Mouse (Mus musculus): Measurements from ENCODE around the gene Lst1.

Lst1 gene

GRCm38 (mm10) chr17:35209785-35210535 is 21.7 kb upstream of the Lst1 start:
- DNase-seq (ENCODE audit: low read depth, low spot score) = no peak

- DNase-seq (ENCODE audit: low read depth, low spot score) = no peak
Measured at GRCm38 (mm10) chr17:35205380-35205769, 17.1 kb upstream of the Lst1 start.

- no peak for DNase-seq (ENCODE audit: low read depth, low spot score)
Measured at GRCm38 (mm10) chr17:35204494-35205379, 16.5 kb upstream of the Lst1 start, which contains the start of gene Lta. Gene Lta (minus strand): TSS chr17:35205351.

- no peak for DNase-seq (ENCODE audit: low read depth, low spot score)
Measured at GRCm38 (mm10) chr17:35202442-35202841, 14.2 kb upstream of the Lst1 start.

GRCm38 (mm10) chr17:35201787-35202186 is 13.5 kb upstream of the Lst1 start, which contains the start of gene Tnf:
Gene Tnf (minus strand): TSS chr17:35202007.
- DNase-seq (ENCODE audit: low read depth, low spot score) = no peak

GRCm38 (mm10) chr17:35201128-35201527 is 12.9 kb upstream of the Lst1 start:
- no peak for DNase-seq (ENCODE audit: low read depth, low spot score)

GRCm38 (mm10) chr17:35200398-35200797 is 12.2 kb upstream of the Lst1 start:
- DNase-seq (ENCODE audit: low read depth, low spot score) = no peak

- no peak for DNase-seq (ENCODE audit: low read depth, low spot score)
Measured at GRCm38 (mm10) chr17:35198946-35199345, 10.7 kb upstream of the Lst1 start.

- no peak for DNase-seq (ENCODE audit: low read depth, low spot score)
Measured at GRCm38 (mm10) chr17:35198029-35198428, 9.8 kb upstream of the Lst1 start.

GRCm38 (mm10) chr17:35197126-35197525 is 8.9 kb upstream of the Lst1 start:
- no peak for DNase-seq (ENCODE audit: low read depth, low spot score)

- no peak for DNase-seq (ENCODE audit: low read depth, low spot score)
Measured at GRCm38 (mm10) chr17:35196321-35196641, 8.0 kb upstream of the Lst1 start.

GRCm38 (mm10) chr17:35195631-35196320 is 7.5 kb upstream of the Lst1 start:
- no peak for DNase-seq (ENCODE audit: low read depth, low spot score)

GRCm38 (mm10) chr17:35194844-35195630 is 6.8 kb upstream of the Lst1 start:
- DNase-seq (ENCODE audit: low read depth, low spot score) = no peak

GRCm38 (mm10) chr17:35193881-35194843 is 5.9 kb upstream of the Lst1 start, which contains the start of gene Ltb:
Gene Ltb (plus strand): TSS chr17:35194439.
- DNase-seq (ENCODE audit: low read depth, low spot score) = no peak

GRCm38 (mm10) chr17:35192924-35193323 is 4.7 kb upstream of the Lst1 start:
- DNase-seq (ENCODE audit: low read depth, low spot score) = no peak

GRCm38 (mm10) chr17:35191723-35192122 is 3.5 kb upstream of the Lst1 start:
- DNase-seq (ENCODE audit: low read depth, low spot score) = no peak

GRCm38 (mm10) chr17:35190096-35190495 is 1.9 kb upstream of the Lst1 start:
- DNase-seq (ENCODE audit: low read depth, low spot score) = no peak

GRCm38 (mm10) chr17:35189186-35189585 is 947 bp upstream of the Lst1 start:
- DNase-seq (ENCODE audit: low read depth, low spot score) = no peak

- DNase-seq (ENCODE audit: low read depth, low spot score) = no peak
Measured at GRCm38 (mm10) chr17:35187345-35187744, 894 bp downstream of the Lst1 start.

- DNase-seq (ENCODE audit: low read depth, low spot score) = no peak
Measured at GRCm38 (mm10) chr17:35186681-35187080, 1.6 kb downstream of the Lst1 start.
